Mouse (Mus musculus) cerebellum, postnatal 14 days (tissue): ENCODE measurements around the gene Gm47429.
A peak's percentile ranks its signal among the peaks of the same experiment; 100 is the strongest.
"Not testable (repeated sequence)": the region's sequence is repeated elsewhere in the genome, so short reads cannot be mapped to it uniquely, and the experiment has no call there.

Source experiments
- DNase-seq, 2 experiments: peaks; one replicate each; pipeline ENCODE4 v3.0.0; 2021; ENCODE audit warnings: mixed read lengths in 2 of 2

The Gm47429 gene

DNA sequence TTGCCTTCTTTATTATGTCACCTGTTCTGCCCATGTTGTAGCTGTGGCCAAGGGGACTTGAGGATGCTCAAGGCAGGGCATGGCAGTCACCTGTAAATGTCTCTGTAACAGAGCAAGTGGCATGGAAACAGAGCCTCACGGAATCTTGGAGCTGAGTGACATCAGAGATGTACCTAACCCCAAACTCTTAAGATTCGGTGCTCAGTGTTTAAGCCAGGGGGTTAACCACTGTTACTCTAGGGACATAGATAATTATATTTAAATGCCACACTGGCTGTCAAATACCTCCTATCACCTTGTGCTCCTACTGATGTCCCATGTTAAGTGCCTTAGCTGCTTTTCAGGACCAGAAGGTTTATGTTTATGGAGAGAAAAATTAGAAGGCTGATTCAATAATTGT lies at the start of gene Gm47429:
TSS of gene Gm47429 (minus strand) at position 101 of the 400 bp plus-strand sequence.
- DNase-seq: no peak

DNA sequence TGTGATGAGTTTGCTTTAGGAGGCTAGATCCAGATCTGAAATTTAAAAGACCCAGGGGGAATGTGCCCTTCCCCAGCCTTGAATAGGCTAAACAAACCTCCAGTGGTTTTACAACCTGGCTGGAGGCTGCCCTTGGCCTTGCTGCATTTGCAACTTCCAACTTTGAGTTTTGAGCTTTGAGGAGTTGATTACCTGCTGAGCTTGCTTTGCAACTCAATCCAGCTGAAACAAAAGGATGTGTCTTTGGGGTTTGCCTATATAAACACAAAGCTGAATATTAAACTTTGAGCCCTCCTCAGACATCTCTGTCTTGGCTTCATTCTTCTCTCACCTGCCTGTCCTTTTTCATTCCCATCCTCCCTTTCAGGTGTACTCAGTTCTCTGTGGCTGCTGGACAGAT lies 44.8 kb upstream of the Gm47429 start:
- not testable (repeated sequence) for DNase-seq

DNA sequence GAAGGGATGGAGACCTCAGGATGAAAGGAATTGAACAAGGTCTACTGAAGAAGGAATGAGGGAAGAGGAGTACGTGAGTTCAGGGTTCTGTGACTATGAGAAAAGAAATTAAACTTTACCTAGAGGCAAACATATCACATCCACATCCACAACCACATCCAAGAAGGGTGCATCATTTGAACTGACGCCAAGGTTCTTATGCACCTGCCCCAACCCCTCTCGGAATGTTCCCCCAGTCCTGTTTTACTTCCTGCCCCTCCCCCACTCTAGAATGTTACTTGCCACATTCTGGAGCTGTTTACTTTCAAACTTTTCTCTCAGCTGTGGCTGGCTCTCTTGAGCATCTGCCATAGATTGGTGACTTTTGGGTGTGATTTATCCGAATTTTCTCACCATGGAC lies 23.3 kb upstream of the Gm47429 start, which contains the start of gene Nutm2:
TSS of gene Nutm2 (plus strand) at position 301 of the 400 bp plus-strand sequence.
- DNase-seq: no peak

DNA sequence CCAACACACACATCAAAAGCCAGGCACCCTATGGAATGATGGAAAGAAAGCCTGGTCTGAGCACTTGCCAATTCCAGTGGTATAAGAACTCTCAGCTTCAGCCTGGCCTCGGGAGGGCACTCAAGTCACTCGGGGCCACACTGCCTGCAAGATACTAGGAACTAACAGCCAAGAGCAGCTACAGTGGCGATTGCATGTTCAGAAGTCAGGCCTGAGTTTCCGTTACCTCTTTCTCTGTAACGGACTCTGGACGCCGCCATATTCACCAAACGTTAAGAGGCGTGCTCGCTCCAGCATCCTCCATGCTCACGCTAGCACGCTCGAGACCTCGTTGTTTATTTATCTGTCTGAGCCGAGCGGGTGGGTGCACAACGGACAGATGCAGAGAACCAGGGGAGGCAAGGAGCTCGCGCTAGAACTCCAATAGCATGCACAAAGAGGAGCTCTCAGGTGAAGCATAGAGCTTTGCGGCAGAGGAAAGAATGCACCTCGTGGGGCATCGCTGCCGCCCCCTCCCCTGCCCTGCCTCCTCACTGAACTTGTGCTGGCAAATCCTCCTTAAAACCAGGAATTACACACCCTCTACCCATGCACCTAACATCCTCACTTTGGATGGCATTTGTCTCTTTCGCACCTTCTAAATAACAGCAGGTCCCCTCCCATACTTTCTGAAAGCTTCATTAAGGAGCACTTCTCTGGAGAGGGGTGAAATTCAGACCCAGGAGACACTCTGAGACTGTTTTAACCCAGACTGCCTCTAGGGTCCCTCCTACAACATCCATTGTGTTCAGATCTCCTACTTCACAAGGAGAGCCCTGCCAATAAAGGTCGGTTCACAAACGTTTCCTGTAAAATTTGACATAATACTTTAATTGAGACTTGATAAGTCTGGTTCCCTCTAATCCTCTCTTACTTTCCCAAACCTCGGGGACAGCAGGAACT lies 21.2 kb upstream of the Gm47429 start:
- DNase-seq: no peak

DNA sequence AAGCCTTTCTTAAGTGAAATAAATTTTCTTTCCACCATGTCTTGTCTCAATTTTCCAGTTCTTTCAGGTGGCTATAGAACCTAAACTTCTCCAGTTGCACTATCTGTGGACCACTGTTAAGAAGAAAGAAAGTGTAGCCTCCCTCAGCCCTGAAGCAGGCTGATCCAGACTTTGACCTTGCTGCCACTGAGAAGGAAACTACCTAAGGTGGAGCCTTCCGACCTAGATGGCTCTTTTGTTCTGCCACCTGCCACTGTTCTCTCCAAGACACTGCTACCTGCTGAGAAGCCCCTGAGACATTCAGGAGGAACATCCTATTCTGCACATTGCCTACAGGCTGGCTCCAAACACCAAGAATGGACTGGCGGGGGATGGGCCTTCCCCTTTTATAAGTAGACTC lies 16.7 kb upstream of the Gm47429 start:
- not testable (repeated sequence) for DNase-seq

DNA sequence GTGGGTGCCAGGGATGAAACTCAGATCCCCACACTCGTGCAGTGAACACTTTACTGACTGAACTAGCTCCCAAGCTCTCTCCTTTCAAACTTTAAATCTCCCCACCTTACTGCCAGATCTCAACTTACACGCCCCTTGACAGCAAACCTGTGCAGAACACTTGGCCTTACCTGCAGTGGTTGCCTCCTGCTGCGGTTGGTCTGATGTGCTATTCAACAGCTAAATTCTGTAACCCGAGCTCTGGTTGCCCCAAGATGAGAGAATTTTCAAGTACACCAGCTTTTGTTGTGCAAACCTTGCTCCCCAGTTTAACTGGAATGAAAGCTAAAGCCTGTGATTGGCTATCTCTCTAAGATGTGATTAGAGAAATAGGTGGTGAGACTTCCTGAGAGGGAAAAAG lies 9.7 kb upstream of the Gm47429 start:
- no peak for DNase-seq

DNA sequence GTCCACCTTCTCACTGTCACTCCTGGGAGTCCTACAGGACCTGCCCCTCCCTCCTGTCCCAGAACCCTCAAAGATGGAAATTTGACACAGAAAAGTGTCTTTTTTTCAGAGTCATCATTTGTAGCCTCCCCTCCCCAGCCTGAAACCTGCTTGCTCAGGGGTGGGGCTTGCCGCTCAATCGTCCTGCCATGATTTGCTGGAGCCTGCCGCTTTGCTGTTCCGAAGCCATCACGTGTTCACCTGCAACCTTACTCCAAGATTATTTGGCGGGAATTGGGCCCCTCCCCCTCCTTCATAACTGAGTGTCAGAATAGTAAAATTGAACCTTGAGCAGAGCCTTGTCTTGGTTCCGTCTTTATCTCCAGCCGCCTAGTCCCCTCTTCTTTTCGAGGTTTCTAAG lies 8.6 kb upstream of the Gm47429 start:
- not testable (repeated sequence) for DNase-seq

DNA sequence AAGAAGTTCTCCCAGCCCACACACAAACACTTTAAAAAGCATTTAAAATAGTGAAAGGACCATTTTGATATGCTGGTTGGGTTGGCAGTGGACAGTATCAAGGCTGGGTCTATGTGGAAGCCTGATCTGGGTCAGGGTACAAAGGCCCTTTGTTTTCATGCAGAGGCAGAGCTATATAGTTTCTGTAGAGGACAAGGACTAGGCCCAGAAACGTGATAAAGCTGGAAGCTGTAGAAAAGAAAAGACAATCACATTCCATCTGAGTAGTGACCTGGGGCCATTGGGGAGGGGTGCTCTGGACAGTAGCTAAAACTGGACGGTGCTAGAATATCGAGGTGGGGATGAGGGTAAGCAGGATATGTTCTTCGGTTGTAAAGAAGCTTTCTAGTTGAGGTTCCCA lies 1.5 kb upstream of the Gm47429 start:
- DNase-seq: no peak

DNA sequence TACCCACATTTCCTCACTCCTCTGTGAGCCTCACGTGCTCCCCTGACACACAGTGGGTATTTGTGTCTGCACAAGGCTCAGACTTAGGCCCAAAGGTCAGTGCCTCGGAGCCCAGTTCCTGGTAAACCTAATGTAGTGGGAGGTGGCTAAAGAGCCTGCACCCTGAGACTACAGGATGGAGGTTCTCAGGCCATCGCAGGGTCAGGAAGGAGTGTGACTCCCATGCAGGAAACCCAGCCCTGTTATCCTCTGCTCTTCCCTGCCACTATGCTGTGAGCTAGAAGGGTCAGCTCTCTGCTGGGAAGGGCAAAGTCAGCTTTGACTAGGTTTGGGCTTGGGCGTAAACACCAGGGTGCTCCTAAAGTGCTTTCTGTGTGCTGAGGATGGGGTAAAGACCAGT lies 17.0 kb downstream of the Gm47429 start:
- DNase-seq: no peak

DNA sequence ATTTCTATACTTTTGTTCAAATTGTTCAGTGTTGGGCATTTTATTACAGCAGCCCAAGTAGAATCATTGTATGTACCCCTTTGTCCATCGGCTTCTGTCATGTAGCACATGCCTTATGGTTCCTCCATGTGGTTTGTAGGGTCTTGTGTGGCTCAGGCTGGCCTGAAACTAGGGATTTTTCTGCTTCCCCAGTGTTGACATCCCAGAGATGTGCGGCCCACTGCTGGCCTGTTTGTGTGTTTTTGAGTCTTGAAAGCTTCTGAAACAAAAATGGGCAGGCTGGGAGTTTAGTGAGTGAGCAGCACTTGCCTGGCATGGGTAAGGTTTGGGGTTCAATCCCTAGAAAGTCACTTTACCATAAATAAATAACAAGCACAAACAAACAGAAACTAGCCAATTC lies 19.2 kb downstream of the Gm47429 start:
- DNase-seq: no peak

DNA sequence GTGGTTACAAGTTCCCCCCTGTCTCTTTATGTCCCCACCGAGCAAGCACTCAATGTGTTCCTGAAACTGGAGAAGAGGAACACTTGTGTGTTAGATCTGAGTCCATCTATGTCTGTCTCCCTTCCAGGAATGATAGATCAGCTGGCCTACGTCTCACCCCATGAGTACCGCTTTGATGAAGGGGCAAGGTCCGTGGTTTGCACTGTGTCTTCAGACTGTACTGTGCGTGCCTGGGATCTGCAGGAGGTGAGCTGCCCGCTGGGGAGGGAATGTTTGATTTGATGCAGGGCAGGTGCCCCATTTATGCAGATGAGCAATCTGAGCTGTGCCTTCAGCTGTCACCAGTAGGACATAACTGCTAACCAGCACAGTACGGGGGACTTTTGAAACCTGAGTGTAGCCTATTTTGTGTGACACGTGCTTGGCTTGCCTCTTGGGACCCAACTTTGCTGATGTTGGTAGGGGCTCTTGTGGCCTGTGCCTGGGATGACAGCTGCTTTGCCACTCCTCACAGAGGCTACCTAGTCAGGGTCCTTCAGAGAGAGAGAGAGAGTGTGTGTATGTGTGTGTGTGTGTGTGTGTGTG lies 20.0 kb downstream of the Gm47429 start:
- DNase-seq: no peak

DNA sequence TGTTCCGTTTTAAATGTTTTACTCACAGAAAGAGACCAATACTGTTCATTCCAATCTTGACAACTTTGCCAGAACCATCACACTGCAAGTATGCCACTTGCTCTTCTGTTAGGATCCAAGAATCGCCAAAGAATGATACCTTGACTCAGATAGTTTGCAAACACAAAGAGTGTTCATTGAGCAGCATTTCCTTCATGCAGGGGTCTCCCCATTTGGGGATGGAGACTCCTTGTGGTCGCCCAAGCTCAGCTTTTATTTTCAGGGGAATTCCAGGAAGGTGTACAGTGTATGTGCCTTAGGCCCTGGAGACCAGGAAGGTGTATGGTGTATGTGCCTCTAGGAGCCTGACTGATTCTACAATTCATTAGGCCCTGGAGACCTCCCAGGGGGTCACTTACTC lies 25.3 kb downstream of the Gm47429 start:
- peak in 1 of 2 experiments; percentile 4 for DNase-seq

DNA sequence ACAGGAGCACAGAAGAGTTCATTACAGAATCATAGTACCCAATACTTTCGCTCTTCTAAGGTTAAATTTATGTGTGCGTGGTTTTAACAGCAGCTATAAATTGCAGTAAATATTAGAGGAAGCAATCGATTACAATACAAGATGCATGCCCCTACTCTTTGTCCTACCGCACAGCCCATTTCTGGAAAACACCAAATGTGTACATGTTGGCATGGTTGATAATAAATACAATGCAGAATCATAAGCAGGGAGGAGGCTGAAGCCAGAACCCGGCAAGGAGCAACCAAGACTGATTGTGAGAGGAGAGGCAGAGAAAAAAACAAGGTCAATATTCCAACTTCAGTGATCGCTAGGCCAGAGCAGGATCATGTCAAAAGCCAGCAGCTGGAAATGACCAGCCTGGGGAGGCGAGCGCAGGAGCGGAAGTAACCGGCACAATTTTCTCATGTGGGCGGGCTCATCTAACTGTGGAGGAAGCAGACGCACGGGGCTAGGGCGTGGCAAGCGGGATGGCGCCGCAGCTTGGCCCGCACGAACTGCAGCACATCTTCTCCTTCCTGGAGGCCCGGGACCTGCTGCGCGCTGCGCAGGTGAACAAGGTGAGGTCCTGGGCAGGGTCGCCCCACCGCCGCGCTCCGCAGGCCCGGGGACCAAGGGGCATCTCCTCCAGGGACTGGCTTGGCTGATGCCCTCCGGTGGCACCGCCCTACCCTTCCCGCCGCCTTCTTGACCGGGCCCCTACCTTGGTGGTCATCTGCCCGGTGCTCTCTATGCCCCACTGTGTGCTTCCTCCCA lies 26.1 kb downstream of the Gm47429 start, which contains the start of gene Fbxw17:
TSS of gene Fbxw17 (plus strand) at position 476 of the 795 bp plus-strand sequence.
- DNase-seq: peak; percentile 79 to 85
